Mouse (Mus musculus) mesoderm, embryonic 11.5 days (tissue): Measurements from ENCODE around the gene Cntnap5a.

Experiments used
- DNase-seq: peaks from one replicate; pipeline ENCODE4 v3.0.0-alpha.2; 2012; ENCODE audit warnings: low read depth, low spot score

The Cntnap5a gene

DNA sequence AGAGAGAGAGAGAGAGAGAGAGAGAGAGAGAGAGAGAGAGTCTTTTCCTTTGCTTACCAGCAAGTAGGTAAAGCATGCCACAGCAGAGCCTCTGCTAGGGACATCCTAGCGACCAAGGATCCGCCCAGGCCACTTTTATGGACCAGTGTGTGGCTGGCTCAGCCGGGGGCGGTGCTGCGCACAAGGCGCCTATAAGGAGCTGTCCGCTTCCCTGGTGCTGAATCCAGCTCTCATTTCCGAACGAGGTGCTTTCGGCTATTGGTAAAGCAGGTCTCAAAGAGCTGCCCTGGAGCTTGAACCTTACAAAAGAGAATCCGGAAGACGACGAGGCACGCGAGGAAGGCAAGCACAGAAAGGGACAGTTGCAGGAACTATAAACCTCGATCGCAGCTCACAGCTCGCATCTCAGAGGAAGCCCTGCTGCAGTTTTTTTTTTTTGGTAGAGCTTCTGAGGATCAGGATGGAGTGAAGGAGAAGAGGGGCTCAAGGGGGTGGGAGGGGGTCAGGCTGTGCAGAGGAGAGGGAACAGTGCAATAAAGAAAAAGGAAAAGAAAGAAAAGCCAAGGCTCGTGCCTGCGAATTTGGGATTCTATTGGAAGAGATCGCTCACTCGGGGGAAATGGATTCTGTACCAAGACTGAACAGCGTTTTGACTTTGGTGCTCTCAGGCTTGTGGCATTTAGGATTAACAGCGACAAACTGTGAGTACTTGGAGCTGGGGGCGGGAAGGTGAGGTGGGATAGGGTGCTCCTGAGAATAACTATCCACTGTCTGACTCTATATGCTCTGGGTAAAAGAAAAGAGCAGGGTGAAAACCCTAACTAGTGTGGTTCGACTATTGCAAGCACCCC lies at the start of gene Cntnap5a:
Gene Cntnap5a, plus strand, starts transcription at position 239 of the 851 bp plus-strand sequence.
- peak; percentile 88 for DNase-seq

DNA sequence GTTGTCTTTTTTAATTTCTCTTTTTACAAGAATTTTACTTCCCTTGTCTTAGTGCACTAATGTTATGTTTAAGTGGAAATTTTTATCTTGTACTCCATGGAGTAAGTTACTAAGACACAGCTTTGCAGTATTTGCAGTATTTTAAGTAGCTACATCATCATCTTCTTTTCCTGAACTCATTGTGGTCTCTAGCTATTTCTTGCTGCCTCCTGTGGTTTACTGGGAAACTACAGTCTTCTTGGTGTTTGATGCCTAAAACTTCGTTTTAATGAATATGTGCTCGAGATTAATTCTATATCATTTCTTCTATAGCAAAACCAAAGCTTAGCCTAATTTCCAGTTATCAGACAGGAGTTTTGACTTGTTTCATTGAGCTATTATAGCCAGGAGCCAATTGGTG lies 37.6 kb upstream of the Cntnap5a start:
- no peak for DNase-seq

DNA sequence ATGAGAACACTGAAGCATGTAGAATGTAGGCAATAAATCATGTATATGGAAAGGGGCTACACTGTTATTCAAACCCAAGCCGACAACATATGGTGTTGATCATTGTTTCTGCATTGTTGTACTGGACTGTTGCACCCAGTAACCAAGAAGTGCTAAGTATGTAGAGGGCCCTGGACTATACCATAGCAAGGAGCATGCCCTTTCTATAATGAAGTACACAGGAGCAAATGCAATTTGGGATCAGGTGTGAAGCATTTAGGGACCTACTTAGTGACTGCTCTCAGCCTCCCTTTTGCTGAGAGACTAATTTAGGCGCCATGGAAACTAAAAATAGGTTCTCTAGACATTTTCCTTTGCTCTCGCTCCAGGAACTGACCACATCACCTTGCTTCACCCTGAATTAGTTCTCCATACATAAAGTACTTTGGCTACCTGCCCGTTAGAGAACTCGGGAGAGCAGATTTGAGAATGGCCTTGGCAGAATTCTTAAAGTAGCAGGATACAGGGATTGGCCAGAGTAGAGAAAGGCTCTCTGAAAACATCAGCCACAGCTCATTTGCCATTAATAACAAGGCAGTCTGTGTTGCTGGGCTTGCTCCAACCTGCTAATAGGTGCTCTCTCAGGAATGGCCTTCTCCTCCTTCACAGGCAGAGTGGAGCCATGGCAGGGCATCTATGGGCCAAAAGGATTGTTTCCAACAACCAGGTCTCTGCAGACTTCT lies 26.1 kb upstream of the Cntnap5a start:
- no peak for DNase-seq

DNA sequence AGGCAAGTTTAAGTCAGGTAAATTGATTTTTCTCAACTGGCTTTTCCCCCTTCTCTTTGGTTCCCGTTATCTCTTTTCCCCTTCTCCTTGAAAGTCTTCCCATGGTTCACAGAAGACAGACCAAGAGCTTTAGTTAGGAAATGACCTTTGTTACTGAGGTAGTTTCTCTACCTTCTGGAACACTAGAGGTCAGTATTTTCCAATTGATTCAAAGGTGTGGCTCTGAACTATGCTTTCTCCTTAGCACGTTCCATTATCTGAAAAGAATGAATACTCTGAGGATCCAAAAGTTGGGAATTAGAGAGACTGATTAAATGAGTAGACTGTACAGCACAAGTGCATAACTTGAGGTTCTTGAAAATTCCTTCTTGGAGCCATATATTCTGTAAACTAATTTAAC lies 1.9 kb downstream of the Cntnap5a start:
- DNase-seq: no peak

DNA sequence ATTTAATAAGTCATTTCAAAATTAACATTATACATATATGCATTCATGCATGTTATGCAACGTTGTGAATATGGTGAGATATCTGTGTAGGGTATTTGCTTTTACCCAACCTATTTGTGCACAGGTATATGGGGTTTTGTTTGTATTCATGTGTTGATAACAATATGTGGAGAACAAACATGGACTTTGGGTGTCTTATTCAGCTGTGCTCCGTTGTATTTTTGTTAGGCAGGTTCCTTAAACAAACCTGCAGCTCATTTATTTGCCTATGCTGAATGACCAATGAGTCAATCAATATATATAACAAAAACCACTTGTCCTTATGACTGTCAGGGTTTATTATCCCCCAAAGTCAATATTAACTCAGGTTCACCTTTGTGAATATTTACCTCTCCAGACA lies 15.2 kb downstream of the Cntnap5a start:
- no peak for DNase-seq

DNA sequence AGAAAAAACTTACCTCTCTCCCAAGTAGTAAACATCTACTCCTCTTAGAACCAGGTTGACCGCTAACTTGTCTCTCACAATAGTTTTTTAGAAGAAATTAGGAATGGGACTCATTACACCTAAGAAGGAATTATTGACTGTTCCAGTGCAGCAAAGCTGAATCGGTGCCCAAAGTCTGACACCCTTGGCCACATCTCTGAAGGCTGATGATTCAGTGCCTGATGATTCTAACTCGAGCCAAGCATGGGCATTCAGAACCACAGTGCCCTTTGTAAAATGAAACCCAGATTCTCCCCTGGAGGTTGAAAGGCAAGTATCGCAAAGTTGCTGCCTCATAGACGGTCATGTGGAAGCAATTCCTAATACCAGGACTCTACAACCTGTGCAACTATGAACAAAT lies 58.0 kb downstream of the Cntnap5a start:
- no peak for DNase-seq

DNA sequence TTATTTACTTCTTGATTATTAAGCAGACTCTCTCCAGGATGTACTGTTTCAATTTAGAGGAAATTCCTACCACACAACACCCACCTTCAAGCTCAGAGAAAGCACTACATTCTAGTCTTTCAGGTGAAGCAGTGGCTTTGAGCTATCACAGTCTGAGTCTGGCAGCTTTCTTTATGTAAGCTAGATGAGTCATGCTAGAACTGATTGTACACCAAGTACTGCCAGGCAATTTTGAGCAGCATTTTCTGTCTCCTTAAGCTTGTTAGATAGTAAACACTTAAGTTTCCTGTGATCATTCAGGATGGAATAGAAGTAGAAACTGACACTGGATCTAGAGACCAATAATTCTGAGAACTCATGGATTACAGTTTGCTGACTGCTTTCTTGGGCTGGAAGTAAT lies 61.0 kb downstream of the Cntnap5a start:
- DNase-seq: no peak

DNA sequence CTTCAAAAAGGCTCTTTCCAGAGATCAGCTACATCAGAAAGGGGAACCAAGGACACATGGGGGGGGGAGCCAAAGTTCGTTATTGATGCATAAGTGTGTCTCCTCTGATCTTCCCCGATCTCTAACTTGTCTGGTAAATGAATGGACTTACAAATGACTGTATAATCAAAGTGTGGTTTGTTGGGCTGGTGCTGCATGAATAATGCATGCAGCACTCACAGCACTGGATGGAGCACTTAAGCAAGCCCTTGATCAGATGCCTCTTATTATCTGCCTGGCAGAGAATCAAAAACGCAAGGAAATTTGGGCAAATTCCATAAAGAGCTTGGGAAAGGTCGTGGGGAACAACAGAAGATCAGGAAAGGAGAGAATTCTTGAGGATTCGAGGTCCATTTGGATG lies 100.2 kb downstream of the Cntnap5a start:
- no peak for DNase-seq

DNA sequence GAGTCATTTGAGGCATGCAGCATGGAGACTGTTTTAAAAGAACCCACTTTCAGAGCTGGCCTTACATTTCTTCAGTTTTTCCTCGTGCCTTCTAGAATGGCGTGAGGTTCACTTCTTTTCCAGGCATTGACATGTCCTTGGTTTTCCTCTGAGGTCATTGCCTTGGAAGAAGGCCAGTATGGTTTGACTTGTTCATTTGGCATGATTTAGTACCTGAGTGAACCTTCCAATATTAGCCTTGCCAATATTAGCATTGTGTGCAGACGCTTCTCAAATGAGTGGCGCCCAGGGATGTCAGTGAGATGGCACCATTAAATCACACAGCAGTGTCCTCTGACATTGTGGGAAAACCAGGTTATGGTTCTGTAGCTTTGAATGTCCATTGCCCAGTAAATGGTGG lies 158.0 kb downstream of the Cntnap5a start:
- no peak for DNase-seq

DNA sequence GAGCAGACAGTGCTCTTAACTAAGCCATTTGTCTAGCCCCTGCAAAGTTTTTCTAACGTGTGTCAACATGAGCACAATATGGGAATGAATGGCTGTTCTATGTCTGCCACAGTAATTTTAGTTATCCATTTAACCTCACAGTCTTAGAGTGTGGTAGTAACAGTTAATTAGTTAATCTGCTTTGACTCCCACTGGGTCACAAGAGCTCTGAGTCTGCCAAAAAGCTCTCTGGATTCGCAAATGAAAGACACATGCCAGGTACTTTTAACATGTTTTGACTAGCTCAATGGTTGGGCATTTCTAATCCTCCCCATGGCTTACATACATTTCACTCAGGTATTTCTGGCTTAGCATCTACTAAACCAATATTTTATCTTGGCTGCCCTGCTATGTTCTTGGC lies 163.0 kb downstream of the Cntnap5a start:
- DNase-seq: no peak

DNA sequence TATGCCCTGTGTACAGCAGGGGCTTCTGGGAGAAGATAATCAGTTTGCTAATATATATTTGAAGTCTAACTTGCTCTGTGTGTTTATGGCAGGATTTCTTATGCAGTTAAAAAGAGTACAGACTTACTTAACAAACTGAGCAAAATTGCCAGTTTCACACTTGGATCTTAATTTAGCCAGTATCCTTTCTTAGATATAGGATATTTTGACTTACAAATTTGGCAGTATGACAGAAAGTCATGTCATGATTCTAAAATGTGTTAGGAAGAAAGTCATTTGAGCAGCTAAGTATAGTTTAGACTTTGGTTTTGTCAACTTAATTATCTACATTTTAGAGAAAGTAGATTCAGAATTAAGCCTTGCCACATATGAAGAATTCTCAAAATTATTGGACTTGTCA lies 167.7 kb downstream of the Cntnap5a start:
- no peak for DNase-seq

DNA sequence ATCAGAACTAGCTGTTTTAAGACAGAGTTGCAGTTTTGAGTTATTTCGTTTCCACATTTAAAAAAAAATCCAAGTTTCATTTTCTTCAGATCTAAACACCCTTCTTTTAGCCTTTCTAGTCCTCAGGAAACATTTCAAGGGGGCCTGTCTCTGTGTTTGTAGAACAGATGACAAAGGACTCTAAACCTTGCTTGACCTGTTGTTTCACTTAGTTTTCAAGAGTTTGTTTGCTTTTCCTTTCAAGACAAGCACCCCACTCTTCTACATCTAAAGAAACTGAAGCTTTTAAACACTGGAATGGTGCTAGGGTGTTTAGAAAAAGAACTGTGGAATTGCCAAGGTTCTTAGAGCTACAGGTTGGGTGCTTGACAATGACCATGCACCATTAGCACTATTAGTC lies 233.8 kb downstream of the Cntnap5a start:
- DNase-seq: no peak

DNA sequence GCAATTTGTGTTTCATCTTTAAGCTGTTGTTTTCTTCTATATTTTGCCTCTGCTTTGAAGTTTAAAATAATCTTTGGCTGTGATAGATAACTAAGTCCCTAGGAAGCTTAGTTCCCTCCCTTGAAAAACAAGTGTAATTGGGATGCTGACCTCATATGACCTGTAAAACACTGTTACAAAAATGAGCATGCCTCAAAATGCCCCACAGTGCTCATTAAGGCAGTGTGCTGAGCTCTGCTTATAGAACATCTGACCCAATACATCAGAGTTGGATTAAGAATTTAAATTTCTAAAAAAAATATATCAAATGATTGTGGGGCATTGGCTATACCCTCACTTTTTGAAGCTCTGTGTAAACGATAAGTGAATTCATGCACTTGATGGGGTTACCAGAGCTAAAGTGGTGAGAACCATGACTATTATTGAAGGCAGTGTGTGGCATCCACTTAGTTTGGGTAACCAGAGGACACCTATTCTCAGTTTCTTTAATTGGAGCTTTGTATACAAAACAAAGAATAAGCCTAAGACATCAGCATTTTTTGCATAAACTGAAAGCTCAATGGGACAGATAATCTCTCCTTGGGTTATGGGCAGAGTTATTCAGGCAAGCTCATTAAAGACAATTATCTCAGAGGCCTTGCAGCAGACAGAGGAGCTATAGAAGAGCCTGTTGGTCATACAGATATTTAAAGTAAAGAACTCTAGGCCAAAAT lies 241.6 kb downstream of the Cntnap5a start:
- no peak for DNase-seq

DNA sequence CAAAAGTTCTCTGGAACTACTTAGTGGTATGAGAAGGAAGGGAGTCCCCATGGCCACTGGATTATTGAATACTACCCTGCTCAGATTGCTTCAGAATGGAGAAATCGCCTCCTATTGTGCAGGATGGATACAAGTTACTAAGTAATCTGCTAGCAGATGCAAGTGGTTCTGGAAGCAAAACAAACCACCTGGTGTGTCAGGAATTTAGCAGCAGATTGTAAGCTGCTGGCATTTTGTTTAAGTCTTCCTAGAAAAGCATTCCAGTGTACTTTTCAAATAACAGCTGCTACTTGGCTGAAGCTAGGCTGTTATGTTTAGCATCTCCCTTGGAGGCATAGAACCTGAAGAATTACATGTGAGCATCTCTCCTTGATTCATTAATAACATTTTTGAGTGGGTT lies 247.5 kb downstream of the Cntnap5a start:
- peak; percentile 35 for DNase-seq

DNA sequence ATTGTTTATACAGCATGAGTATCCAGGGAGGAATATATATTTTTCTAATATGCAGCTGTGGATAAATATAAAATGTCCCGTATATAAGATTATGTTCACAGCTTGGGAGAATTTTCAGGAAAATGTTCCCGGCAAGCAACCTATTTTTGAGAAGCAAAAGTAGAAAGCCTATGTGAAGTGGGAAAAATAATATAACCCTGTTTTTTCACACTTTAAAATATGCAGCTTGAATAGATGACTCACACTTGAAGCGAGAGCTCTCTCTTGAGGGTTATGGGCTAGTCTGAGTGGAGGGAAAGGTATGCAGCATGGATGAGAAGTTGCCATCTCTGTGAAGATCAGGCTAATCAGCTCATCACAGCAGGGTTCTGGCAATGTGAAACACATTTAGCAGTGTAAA lies 261.3 kb downstream of the Cntnap5a start:
- DNase-seq: no peak

DNA sequence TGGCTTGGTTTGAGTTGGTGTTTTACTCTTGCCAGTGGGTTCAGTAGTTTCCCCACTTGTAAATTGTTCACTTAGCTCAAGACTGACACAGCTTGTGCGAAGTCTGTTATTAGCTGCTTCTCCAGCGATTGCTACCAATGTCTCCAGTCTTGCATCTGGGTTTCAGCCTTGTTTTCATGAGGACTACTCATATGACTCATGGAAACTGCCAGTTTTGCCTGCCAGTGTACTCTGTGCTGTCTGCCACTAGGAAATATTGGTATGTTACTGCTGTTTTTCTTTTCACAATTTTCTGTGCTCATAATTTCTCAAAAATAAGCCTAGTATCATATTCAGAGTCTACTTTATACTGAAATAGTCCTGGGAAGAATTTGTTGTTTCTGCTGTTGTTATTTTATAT lies 272.0 kb downstream of the Cntnap5a start:
- DNase-seq: no peak

DNA sequence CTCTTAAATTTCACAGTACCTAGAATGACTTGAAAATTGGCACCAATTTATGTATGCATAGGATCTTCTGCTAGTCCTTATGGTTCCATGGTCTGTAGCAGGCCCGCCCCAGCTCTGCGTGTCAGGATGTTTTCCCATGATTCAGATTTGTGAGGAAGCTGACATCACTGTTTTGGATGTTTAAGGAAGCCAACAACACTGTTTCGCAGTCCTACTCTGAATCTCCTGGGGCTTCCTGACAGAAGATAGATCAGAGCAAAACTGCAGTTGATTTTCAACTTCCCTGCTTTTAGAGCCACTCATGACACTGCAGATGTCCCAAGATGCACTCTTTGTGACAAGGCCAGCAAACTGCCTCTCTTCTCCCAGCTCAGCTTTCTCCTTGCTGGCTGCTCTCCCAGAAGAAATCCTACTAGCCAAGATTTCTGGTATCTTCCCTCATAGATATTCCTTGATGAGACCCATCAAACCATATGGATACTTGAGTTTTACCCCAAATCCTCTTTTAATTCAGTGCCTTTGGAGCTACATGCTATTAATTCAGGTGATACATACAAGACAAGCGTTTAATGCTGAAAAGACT lies 280.5 kb downstream of the Cntnap5a start:
- no peak for DNase-seq

DNA sequence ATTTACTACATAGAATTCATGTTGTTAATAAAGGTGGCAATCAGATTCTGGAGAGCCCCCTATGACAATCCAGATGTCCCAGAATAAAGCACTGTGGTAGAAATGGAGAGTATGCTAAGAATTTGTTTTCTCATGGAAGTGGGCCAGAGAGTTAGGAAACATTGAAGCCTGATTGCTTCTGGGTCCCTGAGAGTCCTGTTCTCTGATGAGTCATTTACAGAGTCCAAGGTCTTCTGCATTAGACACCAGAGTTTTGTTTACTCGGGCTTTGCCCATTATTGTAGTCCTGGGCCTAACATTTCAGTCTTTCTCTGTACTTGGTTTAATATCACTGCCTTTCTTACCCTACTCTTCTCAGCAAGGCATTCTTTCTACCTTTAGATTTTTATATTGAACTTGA lies 305.6 kb downstream of the Cntnap5a start:
- no peak for DNase-seq

DNA sequence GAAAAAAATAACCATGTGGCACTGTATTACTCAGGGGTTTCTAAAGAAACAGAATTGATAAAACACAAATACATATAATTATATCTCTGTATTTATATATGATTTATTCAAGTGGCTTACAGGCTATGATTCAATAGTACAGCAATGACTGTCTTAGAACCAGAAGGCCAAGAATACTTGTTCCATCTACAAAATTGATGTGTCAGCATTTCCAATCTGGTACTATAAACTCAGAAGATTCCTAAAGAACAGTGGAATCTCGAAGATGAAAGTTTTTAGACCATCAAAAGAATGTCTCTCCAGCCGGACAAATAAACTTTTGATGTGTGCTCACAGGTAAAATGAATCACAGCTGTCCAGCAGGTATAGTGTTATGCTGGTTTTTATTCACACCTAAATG lies 331.2 kb downstream of the Cntnap5a start:
- DNase-seq: no peak

DNA sequence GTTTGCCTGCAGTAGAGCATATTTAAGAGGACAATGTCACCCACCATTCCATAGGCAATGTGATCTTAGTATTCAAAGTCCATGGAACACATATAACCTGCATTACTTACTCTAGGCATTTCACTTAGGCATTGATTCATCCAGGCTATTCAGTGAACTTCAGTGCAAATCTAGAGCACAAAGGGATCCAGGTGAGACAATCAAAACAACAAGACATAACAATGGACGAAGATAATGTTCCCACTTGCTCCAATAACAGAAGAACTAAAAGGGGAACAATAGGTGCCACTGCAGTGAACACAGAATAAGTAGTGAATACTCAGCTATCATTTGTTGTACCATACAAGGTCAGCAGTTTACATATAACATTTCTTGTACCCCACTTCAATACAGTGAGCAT lies 345.1 kb downstream of the Cntnap5a start:
- DNase-seq: no peak

DNA sequence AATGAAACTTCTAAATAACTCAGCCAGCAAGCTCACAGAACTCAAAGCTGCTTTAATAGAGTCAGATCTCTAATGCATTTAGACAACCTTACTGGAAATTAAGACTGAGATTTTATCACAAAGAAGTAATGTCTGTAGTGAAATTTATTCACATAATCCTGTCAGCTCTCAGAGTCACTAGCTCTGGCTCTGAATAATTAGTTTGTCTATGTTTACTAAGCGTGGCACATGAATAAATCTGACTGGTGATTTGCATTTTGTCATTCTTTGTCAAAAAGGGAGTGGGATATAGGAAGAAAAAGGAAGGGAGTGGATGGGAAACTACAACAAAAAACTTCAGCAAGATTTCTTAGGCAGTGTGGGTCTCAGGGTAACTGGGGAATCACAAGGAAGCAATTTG lies 351.3 kb downstream of the Cntnap5a start:
- no peak for DNase-seq

DNA sequence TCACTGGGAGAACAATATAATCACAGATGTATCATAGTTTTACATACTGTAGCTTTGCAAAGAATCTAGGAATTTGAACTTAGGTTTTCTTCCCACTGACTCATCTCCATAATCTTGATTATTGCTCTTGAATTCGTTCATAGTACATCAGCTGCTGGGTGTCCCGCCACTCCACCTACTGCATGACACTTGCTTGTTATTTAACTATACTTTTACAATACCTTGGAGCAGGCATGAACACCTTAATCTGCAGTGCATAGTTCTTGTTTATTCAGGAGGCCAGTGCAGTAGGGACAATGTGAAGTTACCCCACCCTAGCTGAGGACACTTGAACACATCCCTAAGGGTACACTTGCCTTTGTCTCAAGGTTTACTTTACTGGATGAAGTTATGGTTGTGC lies 352.3 kb downstream of the Cntnap5a start:
- no peak for DNase-seq
